Mouse (Mus musculus) embryonic facial prominence, embryonic 13.5 days (tissue): ENCODE measurements at regions not wholly inside any gene's neighbourhood (a gene's known extent, or its start where the extent isn't known, plus 50 kb on each side); places are given as distances from the start of the nearest gene placed in this dataset.

Experiments
- ATAC-seq: fragments of 200-750 bp; cut with Nextera tagmentation; 2 replicates; pipeline ENCODE4 v1.8.0; 2017; ENCODE audit warnings: low read depth; ENCODE audit not compliant: insufficient number of reproducible peaks, insufficient read depth, low FRiP score, low TSS enrichment
- H3K27ac ChIP-seq: fragments of 300-500 bp; sonication (generic); 2 replicates; pipeline ENCODE4 v1.5.1; 2015; ENCODE audit warnings: moderate library complexity, mild to moderate bottlenecking, inconsistent platforms
- H3K27me3 ChIP-seq: fragments of 300-500 bp; sonication (generic); 2 replicates; pipeline ENCODE4 v1.6.1; 2015; ENCODE audit warnings: mild to moderate bottlenecking, inconsistent platforms
- H3K36me3 ChIP-seq: fragments of 300-500 bp; sonication (generic); 2 replicates; pipeline ENCODE4 v1.6.1; 2015; ENCODE audit warnings: mild to moderate bottlenecking, inconsistent platforms
- H3K4me1 ChIP-seq: fragments of 300-500 bp; sonication (generic); 2 replicates; pipeline ENCODE4 v1.6.1; 2015; ENCODE audit warnings: inconsistent platforms
- H3K4me2 ChIP-seq: fragments of 300-500 bp; sonication (generic); 2 replicates; pipeline ENCODE4 v1.6.1; 2015; ENCODE audit warnings: moderate library complexity, mild to moderate bottlenecking, inconsistent platforms
- H3K4me3 ChIP-seq: fragments of 300-500 bp; sonication (generic); 2 replicates; pipeline ENCODE4 v1.5.1; 2015; ENCODE audit warnings: mild to moderate bottlenecking, inconsistent platforms
- H3K9ac ChIP-seq: fragments of 300-500 bp; sonication (generic); 2 replicates; pipeline ENCODE4 v1.6.1; 2015; ENCODE audit warnings: mild to moderate bottlenecking, inconsistent platforms
- H3K9me3 ChIP-seq: fragments of 300-500 bp; sonication (generic); 2 replicates; pipeline ENCODE4 v1.6.1; 2016; ENCODE audit warnings: inconsistent platforms
- WGBS: fragments of 180-500 bp; shearing (Covaris S2); methylation state at CpG from one replicate; pipeline ENCODE4 v1.1.7; 2015; ENCODE audit warnings: mixed read lengths; 5-methylcytosine and 5-hydroxymethylcytosine counted together

DNA sequence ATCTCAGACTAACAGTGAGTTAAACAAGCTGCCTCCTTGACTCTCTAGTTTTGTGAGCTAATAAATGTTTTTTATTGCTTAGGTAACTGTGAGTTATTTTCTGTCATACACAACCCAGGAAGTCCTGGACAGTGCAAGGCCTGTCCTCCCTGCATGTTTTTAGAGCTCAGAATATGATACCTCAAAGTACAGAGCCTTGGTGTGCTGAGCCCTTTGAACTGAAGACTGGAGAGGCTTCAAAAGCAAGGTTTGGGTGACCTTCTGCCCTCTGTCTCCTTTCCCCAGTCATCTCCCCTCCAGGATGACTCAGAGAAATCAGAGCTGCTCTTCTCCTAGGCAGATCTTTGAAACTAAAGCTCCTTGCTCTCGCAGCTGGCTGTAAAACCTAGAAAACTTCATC lies 336.0 kb upstream of the Xrcc4 start:
- no peaks in the 10 kb centered on the region for H3K27me3 ChIP-seq
- H3K9ac ChIP-seq = no peak overlapping the region
- H3K27ac ChIP-seq = no peak overlapping the region
- H3K9me3 ChIP-seq = 0 out of 2 replicates have a peak, but pooled peaks cover 3% of the 10 kb centered on the region
- no peaks in the 10 kb centered on the region for H3K36me3 ChIP-seq
- peaks cover 10% of the 10 kb centered on the region; the same call in 1 of the 2 replicates for H3K4me1 ChIP-seq
- H3K4me3 ChIP-seq = no peak overlapping the region
- ATAC-seq = no peak
- 36% methylated on average over 1 of the region's 1 CpGs for WGBS
- no peak overlapping the region for H3K4me2 ChIP-seq

GRCm38 (mm10) chr13:90424541-90424940 lies 335.1 kb upstream of the Xrcc4 start:
- no peaks in the 10 kb centered on the region for H3K27me3 ChIP-seq
- ATAC-seq = no peak
- H3K4me3 ChIP-seq = no peak overlapping the region
- no peak overlapping the region for H3K9ac ChIP-seq
- no peak overlapping the region for H3K4me2 ChIP-seq
- no peak overlapping the region for H3K27ac ChIP-seq
- 85% methylated on average over 5 of the region's 5 CpGs for WGBS
- H3K4me1 ChIP-seq = peaks cover 10% of the 10 kb centered on the region; the same call in 1 of the 2 replicates
- H3K9me3 ChIP-seq = 0 out of 2 replicates have a peak, but pooled peaks cover 2% of the 10 kb centered on the region
- no peaks in the 10 kb centered on the region for H3K36me3 ChIP-seq

DNA sequence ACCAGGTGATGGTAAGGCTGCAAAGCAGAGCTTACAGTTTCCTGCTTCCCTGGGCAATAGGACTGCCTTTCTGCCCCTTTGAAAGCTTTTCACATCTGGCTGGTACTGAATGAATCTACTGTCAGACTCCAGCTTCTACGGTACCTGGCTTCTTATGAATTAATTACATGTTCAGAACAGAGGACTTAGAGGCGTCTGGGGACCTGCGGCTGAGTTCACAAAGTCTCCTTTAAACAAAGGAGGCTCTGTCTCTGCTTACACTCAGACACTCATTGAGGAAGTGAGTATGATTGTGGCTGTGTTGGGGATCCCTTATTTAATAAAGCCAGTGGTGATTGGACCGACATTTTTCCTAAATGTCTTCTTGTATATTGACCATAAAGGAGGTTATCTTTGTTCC lies 331.6 kb upstream of the Xrcc4 start:
- H3K4me1 ChIP-seq = peaks cover 10% of the 10 kb centered on the region; the same call in 1 of the 2 replicates
- no peak overlapping the region for H3K4me2 ChIP-seq
- H3K27me3 ChIP-seq = no peaks in the 10 kb centered on the region
- no peak overlapping the region for H3K27ac ChIP-seq
- WGBS = 15% methylated on average over 4 of the region's 4 CpGs
- ATAC-seq = no peak
- H3K9me3 ChIP-seq = no peaks in the 10 kb centered on the region
- H3K36me3 ChIP-seq = no peaks in the 10 kb centered on the region
- no peak overlapping the region for H3K9ac ChIP-seq
- H3K4me3 ChIP-seq = no peak overlapping the region

DNA sequence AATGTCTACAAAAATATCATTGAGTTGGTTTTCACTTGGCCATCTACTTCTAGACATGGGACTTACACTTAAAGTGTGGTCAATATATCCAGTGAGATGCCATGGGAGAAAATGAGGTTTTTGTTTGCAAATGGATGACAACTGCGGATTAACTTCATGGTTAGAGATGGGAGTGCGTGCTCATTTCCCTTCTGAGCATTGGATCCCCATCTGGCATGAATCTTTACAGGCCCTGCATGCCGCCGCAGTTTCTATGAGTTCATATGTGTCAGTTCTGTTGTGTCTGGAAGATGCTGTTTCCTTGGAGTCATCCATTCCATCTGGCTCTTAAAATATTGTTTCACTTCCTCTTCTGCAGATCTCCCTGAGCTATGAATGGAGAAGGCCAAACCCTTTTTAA lies 315.0 kb upstream of the Xrcc4 start:
- no peaks in the 10 kb centered on the region for H3K9me3 ChIP-seq
- H3K4me1 ChIP-seq = no peaks in the 10 kb centered on the region
- H3K4me3 ChIP-seq = no peak overlapping the region
- WGBS = 73% methylated on average over 4 of the region's 4 CpGs
- no peak overlapping the region for H3K9ac ChIP-seq
- H3K36me3 ChIP-seq = no peaks in the 10 kb centered on the region
- no peak overlapping the region for H3K4me2 ChIP-seq
- H3K27me3 ChIP-seq = no peaks in the 10 kb centered on the region
- no peak overlapping the region for H3K27ac ChIP-seq
- no peak for ATAC-seq

DNA sequence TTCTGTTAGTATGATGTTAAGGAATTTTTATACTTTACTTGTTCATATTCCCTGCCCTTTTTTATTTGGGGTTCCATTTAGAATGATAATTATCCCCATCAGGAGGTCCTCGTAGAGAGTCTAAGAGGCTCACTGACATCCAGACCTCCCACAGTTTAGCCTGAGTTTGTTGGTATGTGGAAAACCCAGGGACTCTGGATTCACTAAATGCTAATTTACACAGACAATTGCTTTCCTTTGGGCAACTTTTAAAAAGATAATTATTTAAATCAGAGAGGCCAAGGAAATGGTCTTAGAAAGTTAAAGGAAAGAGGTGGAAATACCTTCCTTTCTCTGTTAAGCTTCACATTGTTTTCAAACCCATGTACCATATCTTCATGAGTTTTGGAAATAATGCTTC lies 312.7 kb upstream of the Xrcc4 start:
- Histone ChIP-seq H3K9me3 (no peaks in the 10 kb centered on the region), H3K36me3 (no peaks in the 10 kb centered on the region), H3K4me2 (no peak overlapping the region), H3K27ac (no peak overlapping the region), H3K27me3 (no peaks in the 10 kb centered on the region), H3K4me1 (no peaks in the 10 kb centered on the region), H3K4me3 (no peak overlapping the region), H3K9ac (no peak overlapping the region)
- ATAC-seq = no peak
- 32% methylated on average over 1 of the region's 1 CpGs for whole genome bisulfite sequencing

GRCm38 (mm10) chr13:90401496-90401895 lies 312.1 kb upstream of the Xrcc4 start:
- Histone ChIP-seq H3K4me2 (no peak overlapping the region), H3K4me3 (no peak overlapping the region), H3K27me3 (no peaks in the 10 kb centered on the region), H3K27ac (no peak overlapping the region), H3K36me3 (no peaks in the 10 kb centered on the region), H3K4me1 (no peaks in the 10 kb centered on the region), H3K9me3 (no peaks in the 10 kb centered on the region), H3K9ac (no peak overlapping the region)
- no peak for ATAC-seq
- 63% methylated on average over 1 of the region's 1 CpGs for WGBS

DNA sequence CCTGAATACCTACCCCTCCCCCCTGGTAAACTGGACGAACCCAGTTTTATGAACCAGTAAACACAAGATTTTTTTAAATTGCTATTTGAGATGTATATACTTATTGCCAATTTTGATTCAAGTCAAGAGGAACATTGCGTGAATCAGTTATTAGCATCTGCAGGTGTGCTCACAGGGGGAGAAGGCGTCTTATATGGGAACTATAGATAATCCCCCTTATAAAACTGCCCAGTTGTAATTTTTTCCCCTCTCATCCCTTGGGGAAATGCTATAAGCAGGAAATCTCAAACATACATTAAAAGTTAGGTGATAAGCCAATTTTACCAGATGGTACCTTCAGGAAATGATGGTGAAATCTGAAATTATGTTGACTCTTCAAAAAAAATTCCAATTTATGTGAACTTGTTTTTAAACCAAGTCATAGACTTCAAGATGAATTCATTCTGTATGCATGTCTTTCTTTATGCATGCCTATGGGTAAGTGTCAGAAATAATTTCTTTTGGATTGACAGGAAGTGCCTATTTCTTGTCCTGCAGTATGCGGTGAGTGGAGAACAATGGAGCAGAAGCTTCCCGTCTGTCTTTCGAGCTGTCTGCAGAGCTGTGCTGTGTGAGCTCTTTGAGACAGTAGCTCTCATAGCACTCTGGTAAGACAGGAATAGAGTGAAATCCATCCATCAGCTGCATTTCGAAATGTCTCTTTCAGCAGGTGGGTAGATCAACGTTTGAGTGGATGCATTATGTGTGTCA lies 306.0 kb upstream of the Xrcc4 start:
- ATAC-seq = no peak
- WGBS = 59% methylated on average over 8 of the region's 8 CpGs
- Histone ChIP-seq H3K27ac (no peak overlapping the region), H3K27me3 (no peaks in the 10 kb centered on the region), H3K36me3 (no peaks in the 10 kb centered on the region), H3K4me1 (peaks cover 12% of the 10 kb centered on the region; the same call in 1 of the 2 replicates), H3K4me3 (no peak overlapping the region), H3K9me3 (no peaks in the 10 kb centered on the region), H3K4me2 (no peak overlapping the region), H3K9ac (no peak overlapping the region)

DNA sequence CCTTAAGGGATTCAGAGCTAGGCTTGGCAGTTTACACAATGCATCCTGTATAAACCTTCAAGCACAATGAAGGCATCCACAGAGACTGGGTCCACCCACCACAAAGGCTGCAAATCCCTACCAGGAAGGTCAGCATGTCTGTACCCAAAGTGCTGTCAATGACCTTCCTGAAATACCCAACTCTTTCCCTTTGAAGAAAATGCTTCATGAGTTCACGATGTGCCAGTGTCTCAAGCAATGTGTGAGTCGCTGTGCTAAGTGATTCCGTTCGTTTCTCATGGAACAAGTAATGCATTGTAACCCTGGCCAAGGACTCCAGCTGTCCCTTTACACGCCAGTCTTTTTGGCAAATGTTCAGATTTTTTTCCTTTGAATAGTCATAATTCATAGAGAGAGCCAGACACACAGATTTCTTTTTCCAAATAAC lies 305.4 kb upstream of the Xrcc4 start:
- no peaks in the 10 kb centered on the region for H3K9me3 ChIP-seq
- no peak overlapping the region for H3K9ac ChIP-seq
- ATAC-seq = no peak
- H3K4me3 ChIP-seq = no peak overlapping the region
- H3K27me3 ChIP-seq = no peaks in the 10 kb centered on the region
- 19% methylated on average over 5 of the region's 5 CpGs for WGBS
- peak overlapping the region; percentile 60; the same call in 1 of the 2 replicates for H3K27ac ChIP-seq
- peaks cover 12% of the 10 kb centered on the region; the same call in 1 of the 2 replicates for H3K4me1 ChIP-seq
- H3K36me3 ChIP-seq = no peaks in the 10 kb centered on the region
- no peak overlapping the region for H3K4me2 ChIP-seq

DNA sequence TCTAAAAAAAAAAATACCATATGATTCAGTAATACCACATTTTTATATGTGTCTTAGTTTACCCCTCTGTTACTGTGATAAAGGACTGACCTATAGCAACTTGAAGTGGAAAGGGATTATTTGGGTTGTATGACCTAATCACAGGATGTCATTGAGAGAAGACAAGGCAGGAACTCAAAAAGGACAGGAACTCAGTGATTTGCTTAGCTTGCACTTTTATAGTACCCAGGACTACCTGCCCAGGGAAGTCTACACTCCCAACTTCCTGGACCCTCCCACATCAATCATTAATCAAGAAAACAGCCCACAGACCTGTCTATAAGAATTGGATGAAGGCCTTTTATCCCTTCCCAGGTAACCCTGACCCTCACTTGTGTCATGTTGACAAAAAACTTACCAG lies 303.0 kb upstream of the Xrcc4 start:
- no peaks in the 10 kb centered on the region for H3K9me3 ChIP-seq
- H3K9ac ChIP-seq = no peak overlapping the region
- no peak overlapping the region for H3K27ac ChIP-seq
- H3K36me3 ChIP-seq = no peaks in the 10 kb centered on the region
- no peak overlapping the region for H3K4me3 ChIP-seq
- no peak overlapping the region for H3K4me2 ChIP-seq
- ATAC-seq = no peak
- H3K4me1 ChIP-seq = peaks cover 12% of the 10 kb centered on the region; the same call in 1 of the 2 replicates
- no peaks in the 10 kb centered on the region for H3K27me3 ChIP-seq

GRCm38 (mm10) chr13:90376619-90377018 lies 287.2 kb upstream of the Xrcc4 start:
- no peaks in the 10 kb centered on the region for H3K9me3 ChIP-seq
- H3K27me3 ChIP-seq = no peaks in the 10 kb centered on the region
- no peaks in the 10 kb centered on the region for H3K36me3 ChIP-seq
- no peak overlapping the region for H3K4me3 ChIP-seq
- H3K27ac ChIP-seq = no peak overlapping the region
- WGBS = 44% methylated on average over 3 of the region's 3 CpGs
- H3K4me2 ChIP-seq = no peak overlapping the region
- ATAC-seq = no peak
- H3K4me1 ChIP-seq = no peaks in the 10 kb centered on the region
- no peak overlapping the region for H3K9ac ChIP-seq

GRCm38 (mm10) chr13:90376207-90376606 lies 286.8 kb upstream of the Xrcc4 start:
- Histone ChIP-seq H3K27me3 (no peaks in the 10 kb centered on the region), H3K36me3 (no peaks in the 10 kb centered on the region), H3K9me3 (no peaks in the 10 kb centered on the region), H3K4me3 (no peak overlapping the region), H3K4me1 (no peaks in the 10 kb centered on the region), H3K27ac (no peak overlapping the region), H3K9ac (no peak overlapping the region), H3K4me2 (no peak overlapping the region)
- 79% methylated on average over 6 of the region's 6 CpGs for WGBS
- no peak for ATAC-seq

DNA sequence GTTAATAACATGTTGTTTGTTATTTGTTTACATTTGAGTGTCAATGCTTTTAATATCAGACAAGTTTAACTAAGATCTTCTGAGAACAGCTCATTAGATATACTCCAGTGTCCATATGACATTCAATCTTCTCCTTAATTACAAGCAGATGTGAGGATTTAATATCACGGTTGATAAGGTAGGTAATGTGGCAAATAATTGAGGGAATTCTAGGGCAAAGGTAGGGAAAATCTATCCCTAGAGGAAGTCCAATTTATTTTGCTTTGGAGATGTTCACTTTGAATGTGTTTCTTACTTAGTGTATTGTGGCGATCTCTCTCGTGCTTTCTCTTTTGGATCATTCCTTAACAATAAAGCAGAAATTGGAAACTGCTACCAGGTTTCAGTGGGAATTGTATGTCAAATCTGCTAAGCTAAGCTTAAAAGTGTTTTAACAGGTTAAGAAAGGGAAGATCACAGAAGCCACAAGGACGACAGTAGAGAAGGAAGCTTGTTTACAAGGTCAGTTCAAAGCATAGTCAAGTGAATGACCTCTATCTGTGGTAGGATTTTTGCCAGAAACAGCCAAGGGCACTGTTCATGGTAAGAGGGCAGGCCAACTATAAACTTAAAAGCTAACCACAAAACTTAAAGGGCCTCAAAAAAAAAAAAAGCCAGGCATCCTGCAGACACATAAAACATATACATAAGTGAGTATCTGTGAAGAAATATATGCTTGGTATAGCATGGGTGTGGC lies 282.2 kb upstream of the Xrcc4 start:
- no peaks in the 10 kb centered on the region for H3K36me3 ChIP-seq
- no peaks in the 10 kb centered on the region for H3K4me1 ChIP-seq
- H3K9me3 ChIP-seq = no peaks in the 10 kb centered on the region
- no peak overlapping the region for H3K4me3 ChIP-seq
- no peak for ATAC-seq
- H3K9ac ChIP-seq = no peak overlapping the region
- H3K27me3 ChIP-seq = no peaks in the 10 kb centered on the region
- no peak overlapping the region for H3K27ac ChIP-seq
- 33% methylated on average over 4 of the region's 4 CpGs for WGBS
- no peak overlapping the region for H3K4me2 ChIP-seq
